Mouse (Mus musculus) intestine, postnatal 0 days (tissue): ENCODE measurements around the gene Sdhaf2. TPM values are rescaled to one million over a fixed set of nuclear protein-coding genes. Genes with fewer than 3 reads are reported as not detected.

ENCODE experiments used
- ATAC-seq: fragments of 200-750 bp; cut with Nextera tagmentation; 2 replicates; pipeline ENCODE4 v1.8.0; 2017; ENCODE audit warnings: mild to moderate bottlenecking, moderate TSS enrichment, moderate library complexity
- H3K27ac ChIP-seq: fragments of 300-500 bp; sonication (generic); 2 replicates; pipeline ENCODE4 v1.5.1; 2014; ENCODE audit warnings: mild to moderate bottlenecking, low read depth, low read length, moderate library complexity
- H3K27me3 ChIP-seq: fragments of 300-500 bp; sonication (generic); replicated peaks from 2 replicates; pipeline ENCODE4 v1.6.1; 2014; ENCODE audit warnings: low read length, mixed read lengths; ENCODE audit not compliant: control insufficient read depth, insufficient read depth
- H3K36me3 ChIP-seq: fragments of 300-500 bp; sonication (generic); 2 replicates; pipeline ENCODE4 v1.6.1; 2014; ENCODE audit warnings: mild to moderate bottlenecking, moderate library complexity; ENCODE audit not compliant: control insufficient read depth, insufficient read depth
- H3K4me1 ChIP-seq: fragments of 300-500 bp; sonication (generic); replicated peaks from 2 replicates; pipeline ENCODE4 v1.6.1; 2014; ENCODE audit warnings: antibody characterized with exemption, low read length, mixed read lengths; ENCODE audit not compliant: control insufficient read depth, insufficient read depth
- H3K4me2 ChIP-seq: fragments of 300-500 bp; sonication (generic); replicated peaks from 2 replicates; pipeline ENCODE4 v1.6.1; 2014; ENCODE audit warnings: low read depth, mild to moderate bottlenecking, moderate library complexity
- H3K4me3 ChIP-seq: fragments of 300-500 bp; sonication (generic); 2 replicates; pipeline ENCODE4 v1.5.1; 2014; ENCODE audit warnings: low read depth, low read length
- H3K9ac ChIP-seq: fragments of 300-500 bp; sonication (generic); 2 replicates; pipeline ENCODE4 v1.6.1; 2014; ENCODE audit warnings: mild to moderate bottlenecking, low read depth, low read length
- H3K9me3 ChIP-seq: fragments of 300-500 bp; sonication (generic); 2 replicates; pipeline ENCODE4 v1.6.1; 2016; ENCODE audit warnings: mixed run types; ENCODE audit not compliant: control insufficient read depth
- CTCF ChIP-seq: sonication (generic); IDR thresholded peaks from 2 replicates; pipeline ENCODE4 v1.5.1; 2016; ENCODE audit warnings: low read depth, mild to moderate bottlenecking, control low read depth, antibody characterized with exemption, moderate library complexity
- whole genome bisulfite sequencing: fragments of 180-500 bp; shearing (Covaris S2); extraction: QIAGEN DNeasy Blood & Tissue Kit; methylation state at CpG from one replicate; pipeline ENCODE4 v1.1.7; 2014; 5-methylcytosine and 5-hydroxymethylcytosine counted together
- polyA plus RNA-seq: library from polyadenylated mRNA; unstranded; fragments of >200 nt; fragmentation: Nextera tagmentation; extraction: Ambion mirVana; gene quantifications from 2 replicates; pipeline ENCODE4 v1.2.1, GENCODE M21; 2015

The Sdhaf2 gene
- polyA plus RNA-seq, 1 experiment from 2014 or later = 42.5 TPM

DNA sequence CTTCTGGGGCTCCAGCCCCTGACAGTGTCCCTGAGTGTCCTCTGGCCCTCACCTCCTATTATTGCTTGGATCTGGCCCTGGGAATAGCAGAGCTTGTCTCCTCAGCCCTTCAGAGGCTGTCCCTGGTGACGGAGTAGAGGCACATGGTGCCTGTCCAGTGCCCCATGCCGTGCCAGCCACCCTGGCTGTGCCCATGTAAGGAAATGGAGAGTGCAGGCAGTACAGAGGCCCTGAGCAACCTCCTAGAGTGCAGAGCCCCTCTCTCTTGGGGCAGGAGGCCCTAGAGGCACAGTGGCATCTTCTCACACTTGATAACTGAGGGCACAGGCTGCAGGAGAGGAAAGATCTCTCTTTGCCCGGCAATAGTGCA, 70.5 kb downstream of the Sdhaf2 start:
- Histone ChIP-seq H3K36me3 (no peaks in the 10 kb centered on the region), H3K9me3 (no peaks in the 10 kb centered on the region), H3K4me1 (peaks cover 10% of the 10 kb centered on the region; the same call in 1 of the 2 replicates), H3K27ac (no peak overlapping the region), H3K9ac (0 out of 2 replicates have a peak overlapping the region, but pooled peaks have one; percentile 18), H3K27me3 (peaks cover 42% of the 10 kb centered on the region), H3K4me3 (0 out of 2 replicates have a peak overlapping the region, but pooled peaks have one; percentile 55), H3K4me2 (peak overlapping the region; percentile 90)
- TF ChIP-seq CTCF = no peak
- 67% methylated on average over 3 of the region's 3 CpGs for WGBS
- no peak for ATAC-seq

GRCm38 (mm10) chr19:10454718-10455436, 71.1 kb downstream of the Sdhaf2 start:
- no peak overlapping the region for H3K27ac ChIP-seq
- H3K4me2 ChIP-seq = peak overlapping the region; percentile 90; the same call in 1 of the 2 replicates
- WGBS = 59% methylated on average over 4 of the region's 4 CpGs
- H3K36me3 ChIP-seq = no peaks in the 10 kb centered on the region
- H3K9me3 ChIP-seq = no peaks in the 10 kb centered on the region
- peaks cover 10% of the 10 kb centered on the region; the same call in 1 of the 2 replicates for H3K4me1 ChIP-seq
- H3K9ac ChIP-seq = 0 out of 2 replicates have a peak overlapping the region, but pooled peaks have one; percentile 18
- H3K27me3 ChIP-seq = peaks cover 39% of the 10 kb centered on the region
- H3K4me3 ChIP-seq = no peak overlapping the region
- TF ChIP-seq CTCF = no peak
- 0 out of 2 replicates have a peak, but pooled peaks have one; percentile 20 for ATAC-seq

Other genes starting within 250 kb of the Sdhaf2 start
- gene Dagla, start 221.3 kb downstream of the Sdhaf2 start, polyA plus RNA-seq = 1.3 TPM in 2 replicates
- gene Syt7, start 137.1 kb downstream of the Sdhaf2 start, polyA plus RNA-seq = 1.9 TPM in 2 replicates
- 12.5 and 14.3 TPM in 2 replicates for gene Lrrc10b, start 68.7 kb downstream of the Sdhaf2 start, polyA plus RNA-seq
- 26.1 and 27.8 TPM in 2 replicates for gene Ppp1r32, start 43.2 kb downstream of the Sdhaf2 start, polyA plus RNA-seq
- 17.7 and 18.1 TPM in 2 replicates for gene Cpsf7, start 876 bp downstream of the Sdhaf2 start, polyA plus RNA-seq
- 11.0 and 12.2 TPM in 2 replicates for gene Tmem216, start 30.1 kb upstream of the Sdhaf2 start, polyA plus RNA-seq
- 23.2 and 24.3 TPM in 2 replicates for gene Cyb561a3, start 51.0 kb upstream of the Sdhaf2 start, polyA plus RNA-seq
- 10.7 and 10.8 TPM in 2 replicates for gene Tmem138, start 51.2 kb upstream of the Sdhaf2 start, polyA plus RNA-seq
- 97.9 and 100 TPM in 2 replicates for gene Ddb1, start 79.2 kb upstream of the Sdhaf2 start, polyA plus RNA-seq
- gene Tkfc, start 79.5 kb upstream of the Sdhaf2 start, polyA plus RNA-seq = 76.4 and 83.9 TPM in 2 replicates
- 7.1 and 8.4 TPM in 2 replicates for gene Vwce, start 108.1 kb upstream of the Sdhaf2 start, polyA plus RNA-seq
- gene Pga5, start 151.9 kb upstream of the Sdhaf2 start, polyA plus RNA-seq = 5.0 and 24.6 TPM in 2 replicates
- 31.3 and 32.2 TPM in 2 replicates for gene Vps37c, start 162.6 kb upstream of the Sdhaf2 start, polyA plus RNA-seq
- gene Cd5, start 212.9 kb upstream of the Sdhaf2 start, polyA plus RNA-seq = 0.12 and 0.18 TPM in 2 replicates